Mouse (Mus musculus) T-cell, adult 2 months (primary cell): ENCODE results near the gene Cage1.

Experiments
- DNase-seq: peaks from one replicate; pipeline ENCODE4 v3.0.0; 2022; ENCODE audit warnings: low spot score

Gene Cage1

DNA sequence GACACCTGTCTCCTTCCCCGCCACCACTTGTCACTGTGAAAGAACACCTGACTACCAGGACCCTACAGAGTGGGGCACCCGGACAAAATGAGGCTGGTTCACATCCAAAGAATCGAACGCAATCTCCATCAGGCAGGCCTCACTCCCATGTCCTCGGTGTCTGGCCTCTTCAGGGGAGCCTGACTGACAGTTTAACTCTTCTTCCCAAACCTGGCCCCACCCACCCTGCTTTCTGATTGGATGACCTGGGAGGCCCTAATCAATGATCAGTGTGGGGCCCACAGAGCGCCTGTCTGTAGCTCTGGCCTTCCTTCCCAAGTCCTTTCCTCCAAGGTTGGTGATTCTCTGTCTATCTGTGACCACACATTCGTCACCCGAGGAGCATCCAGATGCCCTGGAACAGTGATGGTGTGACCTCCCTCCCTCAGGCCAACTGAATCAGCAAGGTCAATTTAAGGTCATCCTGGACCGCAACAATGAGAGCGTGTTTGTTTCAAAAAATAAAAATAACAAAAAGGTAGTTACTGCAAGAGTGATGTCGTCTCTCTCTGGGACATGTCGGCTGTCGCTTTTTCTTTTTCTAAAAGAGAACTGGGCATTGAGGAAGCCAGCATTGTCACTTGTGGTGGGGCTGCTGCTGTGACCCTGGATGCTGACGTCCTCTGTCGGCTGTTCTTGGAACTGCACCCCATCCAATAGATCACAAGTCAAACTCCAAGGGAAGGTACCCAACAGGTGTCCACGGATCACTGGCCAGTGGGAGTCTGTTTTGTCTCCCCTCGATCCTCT, 71.5 kb downstream of the Cage1 start:
- DNase-seq, result no peak

DNA sequence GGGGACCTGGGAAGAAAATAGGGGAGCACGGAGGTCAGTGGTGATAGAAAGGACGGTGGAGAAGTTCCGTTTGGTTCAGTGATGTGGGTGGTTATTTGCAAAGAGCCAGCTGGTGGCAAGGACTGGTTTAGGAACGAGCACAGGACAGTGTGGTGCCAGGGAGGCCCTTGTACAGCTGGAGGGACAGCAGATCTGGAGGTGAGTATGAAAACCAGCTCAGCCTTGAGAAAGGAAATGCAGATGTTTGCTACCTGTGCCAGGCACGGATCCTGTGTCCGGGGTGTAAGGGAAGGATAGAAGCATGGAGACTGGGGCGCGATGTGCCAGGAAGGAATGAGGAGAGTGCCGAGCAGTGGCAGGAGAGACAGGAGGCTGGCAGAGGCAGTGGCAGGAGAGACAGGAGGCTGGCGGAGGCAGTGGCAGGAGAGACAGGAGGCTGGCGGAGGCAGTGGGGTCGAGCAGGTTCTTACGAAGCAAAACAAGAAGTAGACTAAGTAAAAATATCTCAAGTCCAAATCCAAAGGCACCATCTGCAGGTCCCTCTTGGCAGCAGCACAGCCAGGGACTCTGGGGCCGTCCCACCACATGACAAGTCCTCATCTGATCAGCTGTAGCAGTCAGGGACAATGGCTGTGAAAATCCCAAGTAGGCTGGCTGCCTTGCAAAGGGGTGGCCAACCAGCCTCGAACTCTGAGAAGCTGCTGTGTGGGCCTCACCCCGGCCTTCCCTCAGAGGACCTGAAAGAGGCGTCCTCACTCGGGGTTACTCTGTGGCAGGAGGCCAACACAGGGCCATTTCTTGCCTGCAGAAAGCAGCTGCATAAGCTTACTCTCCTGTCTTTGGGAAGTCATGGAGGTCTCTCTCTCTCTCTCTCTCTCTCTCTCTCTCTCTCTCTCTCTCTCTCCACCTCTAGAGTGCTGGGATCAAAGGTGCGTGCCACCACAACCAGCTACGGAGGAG, 72.5 kb downstream of the Cage1 start:
- no peak for DNase-seq

DNA sequence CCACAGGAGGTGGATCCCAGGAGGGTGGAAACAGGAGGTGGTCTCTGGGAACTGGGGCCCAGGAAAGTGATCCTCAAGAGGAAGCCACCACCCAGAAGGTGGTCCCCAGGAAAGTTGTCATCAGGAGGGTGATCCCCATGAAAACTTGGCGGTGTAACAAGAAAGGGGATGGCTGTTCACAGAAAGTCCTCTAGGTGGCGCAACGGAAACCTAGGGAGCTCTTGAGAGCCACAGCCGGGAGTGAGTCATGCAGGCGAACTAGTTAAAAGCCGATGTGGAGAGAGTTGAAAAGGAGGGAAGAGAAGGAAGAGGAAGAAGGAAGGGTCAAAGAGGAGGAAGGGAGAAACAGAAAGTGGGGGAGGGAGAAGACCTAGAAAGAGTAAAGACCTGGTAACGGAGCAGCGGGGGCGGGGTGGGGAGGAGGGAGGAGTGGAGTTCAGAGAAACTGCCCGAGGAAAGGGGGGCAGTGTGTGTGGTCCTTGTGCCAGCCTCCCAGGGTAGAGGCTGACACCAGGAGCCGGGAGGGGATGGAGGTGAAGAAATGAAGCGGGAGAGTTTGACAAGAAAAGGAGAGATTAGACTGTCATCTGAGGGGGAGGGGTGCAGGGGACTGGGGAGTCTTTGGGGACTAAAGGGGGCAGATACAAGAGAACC, 73.4 kb downstream of the Cage1 start:
- peak; percentile 61 for DNase-seq

DNA sequence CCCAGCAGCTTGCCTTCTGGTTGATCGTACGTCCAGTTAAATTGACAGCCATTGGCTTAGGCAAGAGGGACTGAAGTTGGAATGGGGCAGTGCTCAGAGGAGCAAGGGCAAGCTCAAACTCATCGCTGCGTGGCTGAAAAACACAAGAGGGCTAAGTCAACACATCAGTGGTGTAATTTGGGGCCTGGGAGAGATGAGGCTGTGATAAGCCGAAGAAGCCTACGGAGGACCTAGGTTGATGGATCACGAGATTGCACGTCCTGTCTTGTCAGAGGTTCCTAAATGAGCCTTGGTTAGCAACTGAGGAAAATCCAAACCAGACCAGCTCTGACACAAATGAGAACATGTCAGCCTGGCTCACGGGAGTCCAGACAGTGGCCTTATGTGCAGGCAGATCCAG, 74.3 kb downstream of the Cage1 start:
- DNase-seq, result no peak

DNA sequence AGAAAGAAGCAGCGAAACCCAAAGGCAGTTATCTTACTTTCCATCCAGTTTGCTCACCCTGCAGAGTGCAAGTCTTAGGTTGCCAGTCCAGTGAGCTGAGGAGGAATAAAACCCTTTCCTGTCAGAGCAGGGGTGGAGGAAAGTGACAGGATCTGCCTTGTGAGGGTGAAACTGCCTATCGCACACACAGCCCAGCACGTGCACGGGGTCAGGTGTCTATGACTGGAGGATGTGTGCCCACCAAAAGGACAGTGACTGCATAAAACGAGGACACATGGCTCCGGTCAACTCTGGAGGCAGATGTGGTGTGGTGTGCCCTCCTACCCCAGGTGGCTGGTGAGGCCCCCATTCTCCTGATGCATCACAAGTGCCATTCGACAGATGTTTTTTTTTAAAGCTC, 76.9 kb downstream of the Cage1 start:
- no peak for DNase-seq

DNA sequence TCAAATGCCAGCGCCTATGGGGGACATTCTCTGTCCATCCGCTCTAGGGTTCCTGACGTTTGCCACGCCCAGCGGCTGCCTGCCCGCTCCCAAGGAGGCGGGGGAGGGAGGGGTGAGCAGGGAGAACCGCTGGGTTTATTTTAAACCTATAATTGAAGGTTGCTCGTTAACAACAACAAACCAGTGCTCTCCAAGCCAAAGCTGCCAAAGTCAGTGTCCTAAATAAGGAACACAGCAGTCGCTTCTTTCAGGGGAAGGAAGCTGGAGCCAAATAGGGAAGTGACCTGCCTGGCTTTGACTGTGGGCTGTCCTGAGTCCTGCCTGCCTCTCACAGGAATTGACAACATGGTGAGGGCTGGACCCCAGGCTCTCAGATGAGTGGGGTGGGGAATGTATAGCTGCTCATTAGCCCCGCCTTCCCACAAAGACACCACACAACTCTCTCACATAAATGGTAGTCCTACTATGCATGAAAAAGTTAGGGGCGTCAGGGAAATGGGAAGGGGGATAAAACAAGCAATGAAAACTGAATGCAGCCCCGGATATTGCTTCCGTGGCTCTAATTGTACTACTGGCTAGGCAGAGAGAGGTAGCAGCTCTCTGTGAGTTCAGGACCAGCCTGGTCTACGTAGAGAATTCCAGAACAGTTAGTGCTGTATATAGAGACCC, 77.5 kb downstream of the Cage1 start:
- no peak for DNase-seq

DNA sequence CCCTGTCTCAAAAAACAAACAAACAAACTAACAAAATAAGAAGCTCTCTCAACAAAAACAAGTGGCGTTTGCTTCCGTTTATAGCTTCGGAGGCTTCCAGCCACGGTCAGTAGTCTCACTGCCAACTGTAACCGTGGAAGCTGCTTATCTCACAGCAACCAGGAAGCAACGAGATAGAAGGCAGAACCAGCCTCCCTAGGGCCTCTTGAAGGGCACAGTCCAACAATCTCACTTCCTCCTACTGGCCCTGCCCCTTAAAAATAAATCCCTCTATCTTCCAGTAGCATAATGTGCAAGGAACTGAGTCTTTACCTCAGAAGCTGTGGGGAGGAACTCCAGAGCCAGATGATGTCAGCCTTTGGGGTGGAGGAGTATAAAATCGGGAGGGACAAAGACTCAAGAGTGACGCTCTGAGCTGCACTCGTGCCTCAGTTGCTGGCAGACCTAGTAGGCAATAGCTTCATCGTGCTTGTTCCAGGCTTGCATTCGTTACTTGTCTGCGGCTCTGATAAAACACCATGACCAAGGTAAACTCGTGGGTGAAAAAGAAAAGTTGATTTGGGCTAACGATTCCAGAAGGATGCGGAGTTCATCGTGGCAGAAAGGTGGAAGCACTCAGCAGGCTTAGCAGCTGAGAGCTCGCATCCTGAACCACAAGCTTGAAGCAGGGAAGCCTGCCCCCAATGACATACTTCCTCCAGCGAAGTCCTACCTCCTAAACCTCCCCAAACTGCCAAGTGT, 78.2 kb downstream of the Cage1 start:
- no peak for DNase-seq
